In genomic region chr6:85765532-85765931, GRCm38 (mm10) we compare ENCODE assay signal across 8 mouse cellular contexts. TPM values are rescaled to one million over a fixed set of nuclear protein-coding genes. Genes with fewer than 3 reads are reported as not detected.
A peak's percentile ranks its signal among the peaks of the same experiment; 100 is the strongest.
DNase-seq lines count a peak whose midpoint lies in the region; ATAC-seq and TF ChIP-seq lines count a peak whose summit lies in the region.
"Not testable (repeated sequence)": the region's sequence is repeated elsewhere in the genome, so short reads cannot be mapped to it uniquely, and the experiment has no call there.
"Had no signal": no experiment of that assay in that cellular context is flagged by ENCODE, and none has a peak within 500 bp of the region (broad histone marks: within the 10 kb centered on the region; RNA-seq: fewer than 3 reads in every experiment).

TSS of gene Nat8f3 (minus strand) at chr6:85765754.

- H3K4me1 ChIP-seq in lung, embryonic 14.5 days (ENCODE audit: insufficient read depth), result not testable (repeated sequence)

- peak; percentile 16 for DNase-seq in R1 (ENCODE audit: low read depth, low spot score)
- peak; percentile 28 for DNase-seq in cerebellum, adult 8-10 months
- peak; percentile 1 to 21 for DNase-seq in frontal cortex, adult 2 months (ENCODE audit: extremely low spot score in 1 of 2, low spot score in 1 of 2)
- DNase-seq in heart, postnatal 25 days (ENCODE audit: low spot score), result peak; percentile 7
- DNase-seq in kidney, postnatal 4 days, result peak; percentile 53 to 57
- DNase-seq in lung, embryonic 14.5 days, result peak; percentile 2
- DNase-seq in retina, postnatal 7 days (ENCODE audit: low read depth, low spot score), result peak; percentile 0

- H3K9ac ChIP-seq in lung, embryonic 14.5 days, result not testable (repeated sequence)

- WGBS in lung, embryonic 14.5 days, result 61% methylated on average over 12 of the region's 13 CpGs

- H3K9me3 ChIP-seq in lung, embryonic 14.5 days (ENCODE audit: low read depth, low read length), result not testable (repeated sequence)

- H3K4me2 ChIP-seq in lung, embryonic 14.5 days, result not testable (repeated sequence)

- not testable (repeated sequence) for H3K36me3 ChIP-seq in lung, embryonic 14.5 days (ENCODE audit: insufficient read depth)

- intact Hi-C loops in heart, postnatal 25 days (cut with DNase I), result not testable (repeated sequence)

- not testable (repeated sequence) for H3K27me3 ChIP-seq in lung, embryonic 14.5 days (ENCODE audit: insufficient read depth, low read length)

- H3K4me3 ChIP-seq in lung, embryonic 14.5 days (ENCODE audit: low read depth, low read length), result not testable (repeated sequence)

- not testable (repeated sequence) for ATAC-seq in lung, embryonic 14.5 days (ENCODE audit: insufficient read depth)

- not testable (repeated sequence) for H3K27ac ChIP-seq in lung, embryonic 14.5 days (ENCODE audit: low read depth)

- not testable (repeated sequence) for TF ChIP-seq CTCF in lung, embryonic 14.5 days (IDR thresholded peaks at IDR 0.05; ENCODE audit: low read depth)

RNA-seq across cellular contexts. Expression of gene Nat8f3, which starts in this region (rescaled TPM):
- polyA plus RNA-seq in frontal cortex, adult 2 months (2012; rRNA removed), result 9.9 and 12.1 TPM in 2 replicates
- under 1 TPM; 0.18 to 0.31 TPM for total RNA-seq in heart, postnatal 25 days (2021)
- 0.12 and 0.19 TPM in 2 replicates for polyA plus RNA-seq in lung, embryonic 14.5 days (2014; fragmentation: Nextera tagmentation; extraction: Ambion mirVana)
- polyA plus RNA-seq: lung, embryonic 15.5 days had no signal

Comparison
In these comparisons a context has a peak if more than half of its experiments do, and no peak if none do; other contexts are left out.
1. Peak in DNase-seq in heart, postnatal 25 days; RNA of the gene not detected or under 1 TPM.
2. Peak in DNase-seq in lung, embryonic 14.5 days; RNA of the gene not detected or under 1 TPM.
3. DNase-seq: peak in every context shown above with its lines; median percentile 55 in kidney, postnatal 4 days; 28 in cerebellum, adult 8-10 months; 16 in R1; 11 in frontal cortex, adult 2 months; 7 in heart, postnatal 25 days; 2 in lung, embryonic 14.5 days; 0 in retina, postnatal 7 days.